Mouse (Mus musculus) liver, adult 2 months (tissue): ENCODE measurements around the gene Mcf2l.

Experiments used
- CTCF ChIP-seq: fragments of 200-500 bp; IDR thresholded peaks from 2 replicates; pipeline ENCODE4 v1.5.1; 2011; ENCODE audit warnings: low read depth, low read length, control low read depth
- POLR2A ChIP-seq: fragments of 200-500 bp; IDR thresholded peaks from 2 replicates; pipeline ENCODE4 v1.6.1; 2011; ENCODE audit warnings: low read length, control low read depth; ENCODE audit not compliant: insufficient read depth; ENCODE audit errors: extremely low read depth

- no peak for TF ChIP-seq CTCF
- TF ChIP-seq POLR2A, result no peak
These were observed 82.3 kb downstream of the Mcf2l start for GRCm38 (mm10) chr8:12955880-12956279.
